Mouse (Mus musculus) adrenal gland, postnatal 14 days (tissue): ENCODE measurements around the gene Caprin1. TPM values are rescaled to one million over a fixed set of nuclear protein-coding genes. Genes with fewer than 3 reads are reported as not detected.
A peak's percentile ranks its signal among the peaks of the same experiment; 100 is the strongest.

Experiments used
- DNase-seq: peaks from one replicate; pipeline ENCODE4 v3.0.0; 2021; ENCODE audit warnings: mixed read lengths
- microRNA-seq, 2 experiments: library from miRNA; unstranded; fragments of <30 nt; microRNA quantifications; one replicate each; pipeline ENCODE4 v1.2.0; 2021
- total RNA-seq: library from RNA; stranded (reverse); gene quantifications from 2 replicates; pipeline ENCODE4 v1.2.3, GENCODE M21; 2021

The Caprin1 gene
- total RNA-seq, 1 experiment from 2014 or later: 423 TPM

DNA sequence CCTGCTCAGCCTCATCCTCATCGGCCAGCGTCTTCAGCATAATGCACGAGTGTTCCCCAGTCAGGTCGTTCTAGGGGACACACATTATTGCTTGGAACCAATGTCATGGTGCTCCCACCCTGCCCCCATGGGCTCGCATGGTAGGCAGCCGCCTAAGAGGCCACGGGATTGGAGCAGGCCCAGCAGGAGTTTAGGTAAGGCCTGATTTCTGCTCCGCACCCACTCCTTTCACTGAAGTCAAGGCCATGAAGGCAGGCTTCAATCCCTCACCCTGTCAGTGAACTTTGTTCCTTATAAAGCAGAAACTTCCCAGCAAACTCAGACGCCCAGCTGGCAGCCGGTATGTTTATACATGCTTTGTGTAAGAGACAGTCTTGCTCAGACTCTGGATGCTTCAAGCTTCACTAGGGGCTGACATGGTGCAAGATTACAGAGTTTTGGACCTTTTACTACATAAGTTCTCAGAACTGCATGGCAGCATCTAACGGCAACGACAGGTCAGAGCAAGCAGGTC, 69.4 kb downstream of the Caprin1 start:
- DNase-seq: no peak

DNA sequence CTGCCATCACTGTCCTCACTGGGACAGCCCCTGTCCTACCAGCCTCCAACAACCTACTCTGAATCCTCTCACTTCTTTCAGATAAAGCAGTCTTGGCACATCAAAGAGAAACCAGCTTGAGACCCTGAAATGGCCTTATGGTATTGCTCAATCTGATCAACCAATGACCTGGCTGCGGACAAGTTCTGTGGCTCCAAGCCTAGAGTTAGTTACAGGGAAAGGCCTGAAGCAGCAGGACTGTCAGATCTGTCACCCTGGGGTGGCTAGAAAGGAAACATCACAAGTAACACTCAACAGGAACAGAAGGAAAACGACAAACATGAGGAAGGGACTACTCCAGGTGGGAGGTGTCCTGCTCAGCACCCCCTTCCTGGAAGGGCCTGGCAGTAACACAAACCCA, 72.9 kb downstream of the Caprin1 start:
- no peak for DNase-seq

DNA sequence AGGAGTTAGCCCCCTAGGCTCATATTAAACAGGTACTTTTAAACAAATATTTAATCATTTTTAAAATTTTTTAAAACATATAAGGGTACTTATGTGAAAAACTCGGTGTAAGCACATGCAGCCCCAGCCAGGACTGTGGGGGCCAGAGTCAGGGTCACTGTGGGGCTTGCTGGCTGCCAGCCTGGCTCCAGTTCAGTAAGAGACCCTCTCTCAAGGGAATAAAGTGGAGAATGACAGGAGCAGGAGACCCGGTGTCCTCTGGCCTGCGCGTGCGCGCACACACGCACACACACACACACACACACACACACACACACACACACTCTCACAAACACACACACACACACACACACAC, 78.2 kb downstream of the Caprin1 start:
- no peak for DNase-seq

DNA sequence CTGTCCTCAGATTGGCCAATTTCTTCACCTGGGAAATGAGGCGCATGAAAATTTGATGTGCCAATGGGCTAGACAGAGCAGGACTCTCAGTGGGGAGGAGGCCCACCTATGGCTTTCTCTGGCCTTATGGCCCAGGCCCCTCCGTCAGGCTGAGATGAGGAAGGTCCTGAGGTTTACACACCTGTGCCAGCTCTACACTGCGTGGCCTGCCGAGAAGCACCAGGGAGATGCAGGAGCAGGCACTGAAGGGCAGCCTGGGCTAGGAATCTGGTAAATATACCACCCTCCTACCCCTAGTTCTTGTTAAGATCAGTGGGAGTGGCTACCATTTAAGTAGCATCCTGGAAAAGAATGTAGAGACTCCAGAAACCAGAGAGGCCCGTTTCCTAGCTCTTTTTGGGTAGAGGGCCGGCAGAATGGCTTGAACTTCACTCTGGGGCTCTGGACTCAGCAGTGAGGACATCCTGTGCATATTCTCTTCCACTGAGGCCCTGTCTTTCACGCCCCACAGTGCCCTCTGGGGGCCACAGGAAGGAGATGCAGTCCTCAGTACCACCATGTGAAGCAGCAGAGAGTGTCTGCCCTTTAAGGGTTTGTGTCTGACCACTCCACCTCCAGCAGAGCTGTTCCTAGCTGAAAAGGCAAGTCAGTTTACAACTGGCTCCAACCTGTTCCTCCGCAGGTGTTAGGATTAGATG, 78.7 kb downstream of the Caprin1 start:
- peak; percentile 83 for DNase-seq

DNA sequence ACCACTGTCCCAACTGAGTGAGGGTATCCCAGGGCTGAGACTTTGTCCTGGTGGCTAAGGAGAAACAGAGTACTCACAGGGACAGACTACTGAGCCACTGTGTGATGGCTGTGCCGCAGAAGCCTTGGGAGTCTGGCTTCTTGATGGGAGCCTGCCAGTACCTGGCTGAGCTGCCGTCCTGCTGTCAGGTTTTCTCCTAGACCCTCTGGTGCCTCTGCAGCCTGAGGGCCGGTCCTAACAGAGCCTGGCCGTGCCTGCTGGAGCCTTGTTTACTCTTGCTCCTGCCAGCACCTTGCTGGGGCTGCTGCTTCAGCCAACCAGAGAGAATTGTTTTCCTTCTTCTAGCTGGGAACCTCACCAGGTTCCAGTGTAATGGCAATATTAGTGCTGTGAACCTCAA, 83.0 kb downstream of the Caprin1 start:
- DNase-seq: no peak

DNA sequence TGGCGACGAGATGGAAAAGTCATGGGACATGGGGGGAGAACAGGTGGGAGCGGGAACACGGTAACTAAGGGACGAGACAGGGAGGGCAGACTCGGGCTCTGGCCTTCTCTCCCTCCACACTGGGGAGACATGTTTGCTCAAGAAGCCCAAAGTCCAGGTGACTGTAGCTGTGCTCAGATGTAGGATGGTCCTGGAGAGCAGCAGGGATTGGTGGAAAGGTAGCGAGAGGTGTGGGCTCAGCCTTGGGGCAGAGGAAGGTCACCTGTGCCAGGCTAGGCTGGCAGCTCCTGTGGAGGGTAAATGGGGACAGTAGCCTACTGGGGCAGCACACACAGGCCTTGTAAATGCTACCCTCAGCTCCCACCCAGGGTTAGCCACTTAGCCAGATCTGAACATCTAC, 83.6 kb downstream of the Caprin1 start:
- DNase-seq: no peak

Small RNA genes lying within 50 kb of the gene (microRNA-seq; reads per million reads assigned to microRNA genes)
- gene Gm22757: 0 reads per million in 2 experiments
- gene Gm22761: 0 reads per million in 2 experiments

Other genes starting within 250 kb of the Caprin1 start
- gene Abtb2, start 231.3 kb downstream of the Caprin1 start, total RNA-seq: 12.0 and 17.0 TPM in 2 replicates
- 40.4 TPM in 2 replicates for gene Nat10, start 36.4 kb downstream of the Caprin1 start, total RNA-seq
- gene Lmo2, start 160.3 kb upstream of the Caprin1 start, total RNA-seq: 28.5 and 30.2 TPM in 2 replicates
- 76.7 and 79.6 TPM in 2 replicates for gene Fbxo3, start 230.1 kb upstream of the Caprin1 start, total RNA-seq
- not detected in 2 replicates for gene 4931422A03Rik, start 230.7 kb upstream of the Caprin1 start, total RNA-seq